Mouse (Mus musculus): Measurements from ENCODE around the gene Glg1.

DNA sequence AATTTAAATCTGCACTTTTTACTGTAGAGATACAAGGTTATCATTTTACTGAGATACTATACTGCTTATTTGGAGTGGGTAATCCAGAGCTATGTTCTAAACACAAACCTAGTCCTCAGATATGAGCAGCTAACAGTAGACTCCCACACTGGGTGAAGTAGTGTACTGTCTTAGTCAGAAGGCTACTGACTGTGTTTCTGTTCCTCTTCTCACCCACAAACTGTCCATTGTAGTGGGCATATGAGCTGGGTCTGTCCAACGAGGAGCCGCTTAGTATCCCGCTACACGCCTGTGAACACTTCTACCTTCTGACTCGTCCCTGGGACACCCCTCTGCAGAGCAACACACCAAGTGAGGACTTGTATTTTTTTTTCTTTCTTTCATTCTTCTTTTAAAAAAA is 144.1 kb downstream of the Glg1 start:
- TF ChIP-seq POLR2A (IDR thresholded peaks at IDR 0.05; ENCODE audit: extremely low read depth, insufficient read depth, low read length) (no peak), CTCF (IDR thresholded peaks at IDR 0.05; ENCODE audit: low read depth, low read length) (no peak)

Measured in liver, adult 2 months (tissue).